Mouse (Mus musculus) stomach, embryonic 14.5 days (tissue): ENCODE data around the gene Asap2. TPM values are rescaled to one million over a fixed set of nuclear protein-coding genes. Genes with fewer than 3 reads are reported as not detected.
A peak's percentile ranks its signal among the peaks of the same experiment; 100 is the strongest.

Experiments
- ATAC-seq: fragments of 200-750 bp; cut with Nextera tagmentation; 2 replicates; pipeline ENCODE4 v1.8.0; 2017; ENCODE audit warnings: low read depth, moderate TSS enrichment; ENCODE audit not compliant: insufficient number of reproducible peaks, insufficient read depth, low FRiP score
- H3K27ac ChIP-seq: fragments of 300-500 bp; sonication (generic); 2 replicates; pipeline ENCODE4 v1.5.1; 2014; ENCODE audit warnings: mild to moderate bottlenecking, low read length, moderate library complexity, mixed read lengths
- H3K27me3 ChIP-seq: fragments of 300-500 bp; sonication (generic); 2 replicates; pipeline ENCODE4 v1.6.1; 2014; ENCODE audit warnings: low read length, control low read depth, mixed read lengths; ENCODE audit not compliant: control insufficient read depth, insufficient read depth
- H3K36me3 ChIP-seq: fragments of 300-500 bp; sonication (generic); 2 replicates; pipeline ENCODE4 v1.6.1; 2014; ENCODE audit warnings: mild to moderate bottlenecking, control low read depth, low read length, moderate library complexity, mixed read lengths; ENCODE audit not compliant: control insufficient read depth, insufficient read depth
- H3K4me1 ChIP-seq: fragments of 300-500 bp; sonication (generic); 2 replicates; pipeline ENCODE4 v1.6.1; 2014; ENCODE audit warnings: low read length, control low read depth, mixed read lengths; ENCODE audit not compliant: control insufficient read depth, insufficient read depth
- H3K4me2 ChIP-seq: fragments of 300-500 bp; sonication (generic); replicated peaks from 2 replicates; pipeline ENCODE4 v1.6.1; 2014; ENCODE audit warnings: low read depth, low read length, control low read depth
- H3K4me3 ChIP-seq: fragments of 300-500 bp; sonication (generic); 2 replicates; pipeline ENCODE4 v1.5.1; 2014; ENCODE audit warnings: low read depth, low read length, control low read depth
- H3K9ac ChIP-seq: fragments of 300-500 bp; sonication (generic); replicated peaks from 2 replicates; pipeline ENCODE4 v1.6.1; 2014; ENCODE audit warnings: low read depth, mild to moderate bottlenecking, control low read depth, low read length, moderate library complexity, mixed read lengths
- H3K9me3 ChIP-seq: fragments of 300-500 bp; sonication (generic); 2 replicates; pipeline ENCODE4 v1.6.1; 2016; ENCODE audit warnings: low read depth, low read length, control low read depth; ENCODE audit not compliant: control insufficient read depth
- WGBS: fragments of 180-500 bp; shearing (Covaris S2); extraction: QIAGEN DNeasy Blood & Tissue Kit; methylation state at CpG from one replicate; pipeline ENCODE4 v1.1.7; 2014; 5-methylcytosine and 5-hydroxymethylcytosine counted together
- polyA plus RNA-seq: library from polyadenylated mRNA; unstranded; fragments of >200 nt; fragmentation: Nextera tagmentation; extraction: Ambion mirVana; gene quantifications from 2 replicates; pipeline ENCODE4 v1.2.1, GENCODE M21; 2014

Gene Asap2
- polyA plus RNA-seq, 1 experiment from 2014 or later: 10.9 TPM

GRCm38 (mm10) chr12:21201485-21202269 lies 211.4 kb downstream of the Asap2 start:
- 69% methylated on average over 10 of the region's 10 CpGs for WGBS
- no peak for ATAC-seq
- no peak overlapping the region for H3K4me3 ChIP-seq
- no peak overlapping the region for H3K9ac ChIP-seq
- H3K9me3 ChIP-seq: no peaks in the 10 kb centered on the region
- no peaks in the 10 kb centered on the region for H3K27me3 ChIP-seq
- H3K4me2 ChIP-seq: no peak overlapping the region
- H3K36me3 ChIP-seq: no peaks in the 10 kb centered on the region; the same call in 1 of the 2 replicates
- H3K27ac ChIP-seq: no peak overlapping the region
- H3K4me1 ChIP-seq: peaks cover 10% of the 10 kb centered on the region; the same call in 1 of the 2 replicates

DNA sequence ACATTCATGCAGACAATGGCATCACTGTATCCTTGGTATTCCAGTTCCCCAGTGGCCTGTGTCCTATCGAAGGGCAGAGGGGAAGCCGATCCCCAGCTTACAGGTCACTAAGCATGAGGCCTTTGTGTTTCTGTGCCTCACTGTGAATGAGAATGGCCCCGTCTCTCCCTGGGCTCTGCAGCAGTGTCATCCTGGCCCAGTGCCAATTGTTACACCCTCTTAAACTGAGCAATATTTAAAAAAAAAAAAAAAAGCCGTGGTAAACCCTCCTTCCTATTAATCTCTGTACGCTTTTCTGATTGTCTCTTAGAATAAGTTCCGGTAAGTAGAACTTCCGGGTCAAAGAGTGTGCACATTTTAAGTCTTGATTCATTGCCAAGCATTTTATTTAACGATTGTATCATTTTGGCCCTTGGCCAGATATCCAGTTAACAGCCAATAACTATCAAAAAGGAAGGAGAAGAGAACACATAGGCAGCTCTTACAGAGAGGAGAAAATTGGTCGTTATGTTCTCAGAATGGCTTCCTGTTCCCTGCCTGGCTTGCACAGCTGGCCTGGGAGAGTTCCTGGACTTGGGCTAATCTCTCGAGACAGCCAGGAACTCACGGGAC lies 214.5 kb downstream of the Asap2 start:
- Histone ChIP-seq H3K9me3 (no peaks in the 10 kb centered on the region), H3K4me3 (no peak overlapping the region), H3K4me1 (peaks cover 10% of the 10 kb centered on the region; the same call in 1 of the 2 replicates), H3K27ac (peak overlapping the region; percentile 6; the same call in 1 of the 2 replicates), H3K9ac (no peak overlapping the region), H3K4me2 (no peak overlapping the region), H3K36me3 (peaks cover 4% of the 10 kb centered on the region; the same call in 1 of the 2 replicates), H3K27me3 (no peaks in the 10 kb centered on the region)
- ATAC-seq: no peak
- WGBS: 40% methylated on average over 11 of the region's 11 CpGs

- no peaks in the 10 kb centered on the region for H3K9me3 ChIP-seq
- H3K9ac ChIP-seq: no peak overlapping the region
- no peak overlapping the region for H3K4me3 ChIP-seq
- H3K4me1 ChIP-seq: peaks cover 10% of the 10 kb centered on the region; the same call in 1 of the 2 replicates
- peak; percentile 26; the same call in 1 of the 2 replicates for ATAC-seq
- H3K27ac ChIP-seq: no peak overlapping the region
- no peaks in the 10 kb centered on the region for H3K27me3 ChIP-seq
- H3K36me3 ChIP-seq: 0 out of 2 replicates have a peak, but pooled peaks cover 4% of the 10 kb centered on the region
- no peak overlapping the region for H3K4me2 ChIP-seq
- WGBS: 80% methylated on average over 4 of the region's 4 CpGs
Measured at GRCm38 (mm10) chr12:21205799-21206198, 215.5 kb downstream of the Asap2 start.

- Histone ChIP-seq H3K4me2 (no peak overlapping the region), H3K27me3 (no peaks in the 10 kb centered on the region), H3K36me3 (0 out of 2 replicates have a peak, but pooled peaks cover 4% of the 10 kb centered on the region), H3K4me1 (peaks cover 10% of the 10 kb centered on the region; the same call in 1 of the 2 replicates), H3K27ac (no peak overlapping the region), H3K9me3 (no peaks in the 10 kb centered on the region), H3K9ac (no peak overlapping the region), H3K4me3 (no peak overlapping the region)
- 85% methylated on average over 5 of the region's 5 CpGs for WGBS
- ATAC-seq: no peak
Measured at GRCm38 (mm10) chr12:21207422-21207821, 217.2 kb downstream of the Asap2 start.

DNA sequence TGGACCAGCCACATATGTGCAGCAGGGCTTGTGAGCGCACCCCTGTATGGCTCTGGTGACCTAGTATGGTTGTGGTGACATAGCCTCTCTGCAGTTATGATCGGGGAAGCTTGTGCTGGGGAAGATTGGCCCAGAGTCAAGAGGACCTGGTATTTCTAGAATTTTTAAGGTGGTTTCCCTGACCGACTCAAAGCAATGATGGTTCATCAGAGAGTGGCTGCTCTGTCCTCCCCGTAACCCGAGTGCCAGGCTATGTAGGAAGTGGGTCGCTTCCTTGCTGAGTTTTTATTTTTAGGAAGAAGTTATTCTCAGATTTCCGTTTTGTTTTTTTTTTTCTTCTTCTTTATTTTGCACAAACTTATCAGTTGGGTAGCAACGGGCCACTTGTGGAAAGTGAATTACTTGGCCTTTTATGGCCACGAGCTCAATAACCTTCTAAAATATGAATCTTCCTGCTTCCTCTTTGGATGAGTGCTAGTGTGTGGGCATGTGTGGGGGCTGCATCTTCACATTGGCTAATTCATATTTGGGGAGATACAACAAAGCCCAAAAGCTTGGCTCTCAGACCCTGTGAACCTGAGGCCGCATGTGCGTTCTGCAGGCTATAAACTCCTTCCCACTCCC lies 218.0 kb downstream of the Asap2 start:
- H3K36me3 ChIP-seq: peaks cover 4% of the 10 kb centered on the region; the same call in 1 of the 2 replicates
- ATAC-seq: no peak
- H3K9ac ChIP-seq: no peak overlapping the region
- H3K27me3 ChIP-seq: no peaks in the 10 kb centered on the region
- 89% methylated on average over 11 of the region's 11 CpGs for WGBS
- H3K4me1 ChIP-seq: peaks cover 10% of the 10 kb centered on the region; the same call in 1 of the 2 replicates
- no peak overlapping the region for H3K27ac ChIP-seq
- H3K9me3 ChIP-seq: no peaks in the 10 kb centered on the region
- H3K4me3 ChIP-seq: no peak overlapping the region
- H3K4me2 ChIP-seq: no peak overlapping the region

GRCm38 (mm10) chr12:21209273-21209672 lies 219.0 kb downstream of the Asap2 start:
- no peak overlapping the region for H3K4me3 ChIP-seq
- H3K27me3 ChIP-seq: no peaks in the 10 kb centered on the region
- no peaks in the 10 kb centered on the region for H3K9me3 ChIP-seq
- no peak overlapping the region for H3K9ac ChIP-seq
- no peak overlapping the region for H3K4me2 ChIP-seq
- no peak overlapping the region; the same call in 1 of the 2 replicates for H3K27ac ChIP-seq
- 78% methylated on average over 10 of the region's 10 CpGs for WGBS
- peak; percentile 59 for ATAC-seq
- H3K4me1 ChIP-seq: peaks cover 6% of the 10 kb centered on the region; the same call in 1 of the 2 replicates
- H3K36me3 ChIP-seq: peaks cover 4% of the 10 kb centered on the region; the same call in 1 of the 2 replicates

DNA sequence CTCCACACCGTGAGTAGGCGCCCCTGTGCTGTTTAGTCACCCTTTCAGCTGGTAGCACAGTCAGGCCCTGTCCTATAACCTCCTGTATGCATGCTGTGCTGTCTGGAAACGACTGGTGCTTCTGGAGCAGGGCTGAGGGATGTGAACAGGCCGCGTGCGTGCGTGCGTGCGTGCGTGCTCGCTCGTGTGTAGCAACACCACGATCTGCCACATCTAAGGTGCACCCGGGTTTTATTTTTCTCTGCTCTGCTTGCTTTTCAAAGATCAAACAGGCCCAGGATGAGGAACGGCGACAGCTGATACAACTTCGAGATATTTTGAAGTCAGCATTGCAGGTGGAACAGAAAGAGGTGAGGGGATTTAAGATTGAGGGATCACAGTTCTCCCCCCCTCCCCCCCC lies 222.6 kb downstream of the Asap2 start:
- H3K4me1 ChIP-seq: no peaks in the 10 kb centered on the region
- ATAC-seq: no peak
- peaks cover 1% of the 10 kb centered on the region; the same call in 1 of the 2 replicates for H3K36me3 ChIP-seq
- H3K9me3 ChIP-seq: no peaks in the 10 kb centered on the region
- 91% methylated on average over 17 of the region's 17 CpGs for WGBS
- no peak overlapping the region for H3K27ac ChIP-seq
- H3K9ac ChIP-seq: no peak overlapping the region
- H3K4me3 ChIP-seq: no peak overlapping the region
- no peaks in the 10 kb centered on the region for H3K27me3 ChIP-seq
- no peak overlapping the region for H3K4me2 ChIP-seq

DNA sequence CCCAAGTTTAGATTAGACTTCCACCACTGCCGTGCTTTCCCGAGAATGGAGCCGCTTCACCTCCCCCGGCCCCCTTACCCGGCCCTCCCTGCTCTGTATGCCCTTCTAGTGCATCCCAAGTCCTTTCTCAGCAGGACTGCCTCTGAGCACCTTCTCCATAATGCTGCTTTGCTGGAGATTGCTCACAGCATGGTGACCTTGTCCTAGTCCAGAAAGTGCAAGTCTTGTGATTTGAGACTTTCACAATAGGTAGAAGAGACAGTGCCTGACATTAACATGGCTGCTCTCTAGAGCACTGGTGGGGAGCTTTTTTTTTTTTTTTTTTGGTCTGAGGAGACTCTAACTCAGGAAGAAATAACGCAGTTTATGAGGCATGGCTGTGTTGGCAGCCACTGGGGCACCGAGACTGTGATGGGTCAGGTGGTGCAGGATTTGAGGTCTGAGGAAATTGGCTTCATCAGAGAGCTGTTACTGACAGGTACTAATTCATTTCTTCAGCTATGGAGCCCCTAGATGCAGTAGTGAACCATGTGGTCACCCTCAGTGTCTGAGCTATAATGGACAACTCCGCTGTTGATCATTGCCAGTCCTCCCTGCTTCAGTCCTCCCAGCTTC lies 224.4 kb downstream of the Asap2 start:
- H3K36me3 ChIP-seq: no peaks in the 10 kb centered on the region; the same call in 1 of the 2 replicates
- no peaks in the 10 kb centered on the region for H3K4me1 ChIP-seq
- H3K27ac ChIP-seq: no peak overlapping the region
- no peaks in the 10 kb centered on the region for H3K27me3 ChIP-seq
- 91% methylated on average over 8 of the region's 8 CpGs for WGBS
- H3K4me3 ChIP-seq: no peak overlapping the region
- H3K9ac ChIP-seq: no peak overlapping the region
- no peak overlapping the region for H3K4me2 ChIP-seq
- no peaks in the 10 kb centered on the region for H3K9me3 ChIP-seq
- no peak for ATAC-seq
